Mouse (Mus musculus) limb, embryonic 12.5 days (tissue): ENCODE data around the gene Trim15. TPM values are rescaled to one million over a fixed set of nuclear protein-coding genes. Genes with fewer than 3 reads are reported as not detected.
"Not testable (repeated sequence)": the region's sequence is repeated elsewhere in the genome, so short reads cannot be mapped to it uniquely, and the experiment has no call there.

Source experiments
- ATAC-seq: fragments of 200-750 bp; cut with Nextera tagmentation; 2 replicates; pipeline ENCODE4 v1.8.0; 2017; ENCODE audit warnings: low read depth, moderate TSS enrichment; ENCODE audit not compliant: insufficient number of reproducible peaks, insufficient read depth, low FRiP score, low TSS enrichment
- H3K27ac ChIP-seq: fragments of 300-500 bp; sonication (generic); 2 replicates; pipeline ENCODE4 v1.5.1; 2016; ENCODE audit warnings: mild to moderate bottlenecking, moderate library complexity
- H3K27me3 ChIP-seq: fragments of 300-500 bp; sonication (generic); 2 replicates; pipeline ENCODE4 v1.6.1; 2016; ENCODE audit warnings: mild to moderate bottlenecking, moderate library complexity
- H3K36me3 ChIP-seq: fragments of 300-500 bp; sonication (generic); 2 replicates; pipeline ENCODE4 v1.6.1; 2016; ENCODE audit warnings: mild to moderate bottlenecking, moderate library complexity
- H3K4me1 ChIP-seq: fragments of 300-500 bp; sonication (generic); replicated peaks from 2 replicates; pipeline ENCODE4 v1.6.1; 2016
- H3K4me2 ChIP-seq: fragments of 300-500 bp; sonication (generic); 2 replicates; pipeline ENCODE4 v1.6.1; 2016; ENCODE audit warnings: mild to moderate bottlenecking, moderate library complexity
- H3K4me3 ChIP-seq: fragments of 300-500 bp; sonication (generic); replicated peaks from 2 replicates; pipeline ENCODE4 v1.5.1; 2016; ENCODE audit warnings: mild to moderate bottlenecking
- H3K9ac ChIP-seq: fragments of 300-500 bp; sonication (generic); replicated peaks from 2 replicates; pipeline ENCODE4 v1.6.1; 2016; ENCODE audit warnings: mild to moderate bottlenecking, moderate library complexity
- H3K9me3 ChIP-seq: fragments of 300-500 bp; sonication (generic); 2 replicates; pipeline ENCODE4 v1.6.1; 2016; ENCODE audit warnings: mild to moderate bottlenecking, moderate library complexity
- WGBS: fragments of 180-500 bp; shearing (Covaris S2); methylation state at CpG from one replicate; pipeline ENCODE4 v1.1.7; 2016; 5-methylcytosine and 5-hydroxymethylcytosine counted together
- polyA plus RNA-seq: library from polyadenylated mRNA; unstranded; fragments of >200 nt; fragmentation: Nextera tagmentation; extraction: Ambion mirVana; gene quantifications from 2 replicates; pipeline ENCODE4 v1.2.1, GENCODE M21; 2016

Trim15 gene
- polyA plus RNA-seq, 1 experiment from 2014 or later = 0.41 TPM

DNA sequence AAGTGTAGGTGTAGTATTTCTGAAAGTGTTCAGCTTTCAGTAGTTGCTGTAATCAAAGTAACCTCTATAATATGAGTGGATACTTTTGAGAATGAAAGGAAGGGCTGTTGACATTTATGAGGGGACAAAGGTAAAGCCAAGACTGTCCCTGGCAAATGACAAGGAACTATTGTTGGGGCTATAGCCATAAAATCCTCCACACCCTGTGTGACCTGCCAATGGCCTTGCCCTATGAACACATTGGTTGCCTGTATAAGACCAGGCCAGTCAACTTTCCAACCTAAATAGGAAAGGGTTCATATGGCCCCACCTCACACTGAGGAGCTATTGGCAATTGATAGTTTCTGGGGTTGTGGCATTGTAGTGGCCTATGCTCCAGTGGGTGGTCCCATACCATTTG, 30.1 kb upstream of the Trim15 start:
- no peak overlapping the region for H3K4me2 ChIP-seq
- H3K36me3 ChIP-seq = no peaks in the 10 kb centered on the region

DNA sequence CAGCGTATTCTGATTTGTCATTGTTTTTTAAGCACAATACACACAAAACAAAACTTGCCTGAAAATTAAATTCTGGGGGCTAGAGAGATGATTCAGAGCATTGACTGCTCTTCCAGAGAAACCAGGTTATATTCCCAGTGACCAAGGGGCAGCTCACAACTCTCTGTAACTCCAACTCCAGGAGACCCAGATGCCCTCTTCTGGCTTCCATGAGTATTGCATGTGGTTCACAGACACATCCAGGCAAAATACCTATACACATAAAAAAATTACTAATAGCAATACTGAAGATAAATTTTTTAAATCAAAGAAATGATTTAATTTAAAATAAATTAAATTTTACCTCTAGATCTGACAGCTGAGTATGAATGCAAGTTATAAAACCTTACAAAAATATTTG, 29.6 kb upstream of the Trim15 start:
- H3K4me2 ChIP-seq = no peak overlapping the region
- WGBS = 93% methylated on average over 1 of the region's 1 CpGs
- no peak overlapping the region for H3K27ac ChIP-seq
- no peak for ATAC-seq
- no peaks in the 10 kb centered on the region for H3K36me3 ChIP-seq
- H3K27me3 ChIP-seq = no peaks in the 10 kb centered on the region; the same call in 1 of the 2 replicates
- no peaks in the 10 kb centered on the region for H3K4me1 ChIP-seq
- H3K9ac ChIP-seq = no peak overlapping the region
- H3K4me3 ChIP-seq = no peak overlapping the region
- H3K9me3 ChIP-seq = no peaks in the 10 kb centered on the region

More for the DNA sequence above, 30.1 kb upstream of the Trim15 start:
- Histone ChIP-seq H3K9me3 (no peaks in the 10 kb centered on the region), H3K27ac (no peak overlapping the region), H3K4me3 (no peak overlapping the region), H3K9ac (no peak overlapping the region), H3K27me3 (no peaks in the 10 kb centered on the region), H3K4me1 (no peaks in the 10 kb centered on the region)
- ATAC-seq = no peak

DNA sequence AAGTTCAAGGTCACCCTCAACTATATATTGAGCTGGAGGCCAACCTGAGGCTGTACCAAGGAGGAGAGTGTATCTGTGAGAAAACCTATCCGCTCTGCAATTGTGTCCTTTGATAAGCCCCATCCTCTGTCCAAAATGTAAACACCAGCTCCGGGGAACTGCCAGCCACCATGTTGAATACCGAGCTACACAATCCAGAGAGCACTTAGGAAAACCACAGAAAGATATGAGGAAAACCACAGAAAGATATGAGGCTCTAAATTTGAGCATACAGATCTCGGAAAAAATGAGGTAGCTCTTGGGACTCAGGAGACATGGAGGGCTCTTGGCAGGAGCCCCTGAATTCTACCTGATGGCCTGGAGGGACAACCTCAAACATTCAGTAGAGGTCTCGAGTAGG, 26.4 kb upstream of the Trim15 start:
- Histone ChIP-seq H3K27ac (no peak overlapping the region), H3K9me3 (no peaks in the 10 kb centered on the region), H3K9ac (no peak overlapping the region), H3K27me3 (peaks cover 6% of the 10 kb centered on the region; the same call in 1 of the 2 replicates), H3K4me1 (no peaks in the 10 kb centered on the region), H3K4me3 (no peak overlapping the region), H3K36me3 (no peaks in the 10 kb centered on the region), H3K4me2 (no peak overlapping the region)
- 73% methylated on average over 5 of the region's 5 CpGs for WGBS
- no peak for ATAC-seq

DNA sequence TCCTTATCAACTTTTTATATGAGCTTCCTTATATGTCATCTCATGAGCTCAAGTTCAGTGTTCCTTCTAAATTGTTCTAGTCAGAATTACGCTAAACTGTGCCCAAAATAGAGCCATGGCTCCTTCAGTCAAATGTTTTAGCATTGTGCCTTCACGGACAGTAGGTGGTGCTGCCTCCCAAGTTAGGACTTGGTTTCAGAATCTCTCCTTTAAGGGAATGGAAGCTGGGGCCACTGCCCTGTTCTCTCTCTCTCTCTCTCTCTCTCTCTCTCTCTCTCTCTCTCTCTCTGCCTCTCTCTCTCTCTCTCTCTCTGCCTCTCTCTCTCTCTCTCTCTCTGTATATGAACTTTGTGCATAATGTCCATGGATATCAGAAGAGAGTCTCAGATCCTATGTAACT, 25.4 kb upstream of the Trim15 start:
- no peak overlapping the region for H3K27ac ChIP-seq
- WGBS = 13% methylated on average over 2 of the region's 2 CpGs
- ATAC-seq = no peak

GRCm38 (mm10) chr17:36891496-36891895, 24.5 kb upstream of the Trim15 start:
- H3K9me3 ChIP-seq, H3K4me3 ChIP-seq, H3K36me3 ChIP-seq, H3K27me3 ChIP-seq, ATAC-seq, H3K4me2 ChIP-seq, H3K9ac ChIP-seq, H3K4me1 ChIP-seq, H3K27ac ChIP-seq: not testable (repeated sequence)
- WGBS = 79% methylated on average over 1 of the region's 1 CpGs

More for the DNA sequence above, 25.4 kb upstream of the Trim15 start:
- no peaks in the 10 kb centered on the region for H3K9me3 ChIP-seq
- no peaks in the 10 kb centered on the region for H3K36me3 ChIP-seq
- no peak overlapping the region for H3K4me3 ChIP-seq
- H3K27me3 ChIP-seq = peaks cover 6% of the 10 kb centered on the region; the same call in 1 of the 2 replicates
- no peak overlapping the region for H3K4me2 ChIP-seq
- no peak overlapping the region for H3K9ac ChIP-seq
- H3K4me1 ChIP-seq = no peaks in the 10 kb centered on the region

DNA sequence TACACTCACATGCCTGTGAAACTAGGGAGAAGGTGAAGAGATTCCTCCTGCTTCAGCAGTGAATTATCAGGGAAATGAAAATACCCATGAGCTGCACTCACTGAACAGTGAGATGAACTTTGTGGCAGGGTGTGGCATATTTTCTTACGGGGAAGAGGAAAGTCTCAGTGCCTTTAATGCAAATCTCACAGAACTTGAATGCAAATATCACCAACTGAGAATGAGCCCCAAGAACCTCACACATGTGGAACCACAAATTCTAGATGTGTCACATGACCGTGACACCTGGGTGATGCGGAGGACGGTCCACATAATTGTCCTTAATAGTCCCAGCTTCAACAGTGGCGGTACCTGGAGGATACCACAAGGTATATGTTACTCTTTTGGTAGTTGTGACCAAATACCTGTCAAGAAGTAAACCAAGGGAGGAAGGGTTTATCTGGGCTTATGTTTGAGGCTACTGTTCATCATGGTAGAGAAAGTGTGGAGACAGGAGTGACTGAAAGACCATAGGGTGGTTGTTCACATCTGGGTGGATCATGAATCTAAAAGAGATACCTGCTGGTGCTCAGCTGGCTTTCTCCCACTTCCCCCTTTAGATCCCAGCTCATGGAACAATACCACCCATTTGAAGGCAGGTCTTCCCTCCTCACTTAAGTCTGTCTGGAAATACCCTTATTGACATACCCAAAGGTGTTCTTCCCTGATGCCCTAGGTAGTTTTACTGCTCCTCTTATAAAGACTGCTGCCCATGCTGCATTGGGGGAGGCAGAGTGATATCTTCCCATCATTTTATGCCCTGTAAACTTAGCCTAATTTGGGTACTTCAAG, 23.3 kb upstream of the Trim15 start, which contains the start of gene Trim40:
Trim40 (minus strand) TSS at position 51 of the 831 bp plus-strand sequence.
- H3K4me1 ChIP-seq = no peaks in the 10 kb centered on the region
- no peak within 1 kb of the TSS for H3K4me2 ChIP-seq
- H3K9me3 ChIP-seq = no peaks in the 10 kb centered on the region
- no peak within 1 kb of the TSS for H3K4me3 ChIP-seq
- H3K36me3 ChIP-seq = no peaks in the 10 kb centered on the region
- ATAC-seq = no peak
- H3K27me3 ChIP-seq = peaks cover 6% of the 10 kb centered on the region; the same call in 1 of the 2 replicates
- 84% methylated on average over 5 of the region's 5 CpGs for WGBS
- no peak within 1 kb of the TSS for H3K27ac ChIP-seq
- no peak within 1 kb of the TSS for H3K9ac ChIP-seq

- 91% methylated on average over 12 of the region's 12 CpGs for WGBS
- no peak overlapping the region for H3K9ac ChIP-seq
- H3K4me3 ChIP-seq = no peak overlapping the region
- no peaks in the 10 kb centered on the region for H3K9me3 ChIP-seq
- H3K4me2 ChIP-seq = no peak overlapping the region
- ATAC-seq = no peak
- no peaks in the 10 kb centered on the region for H3K36me3 ChIP-seq
- H3K27me3 ChIP-seq = 0 out of 2 replicates have a peak, but pooled peaks cover 6% of the 10 kb centered on the region
- no peak overlapping the region for H3K27ac ChIP-seq
- H3K4me1 ChIP-seq = no peaks in the 10 kb centered on the region
Observed at GRCm38 (mm10) chr17:36885132-36885790, 18.3 kb upstream of the Trim15 start.

DNA sequence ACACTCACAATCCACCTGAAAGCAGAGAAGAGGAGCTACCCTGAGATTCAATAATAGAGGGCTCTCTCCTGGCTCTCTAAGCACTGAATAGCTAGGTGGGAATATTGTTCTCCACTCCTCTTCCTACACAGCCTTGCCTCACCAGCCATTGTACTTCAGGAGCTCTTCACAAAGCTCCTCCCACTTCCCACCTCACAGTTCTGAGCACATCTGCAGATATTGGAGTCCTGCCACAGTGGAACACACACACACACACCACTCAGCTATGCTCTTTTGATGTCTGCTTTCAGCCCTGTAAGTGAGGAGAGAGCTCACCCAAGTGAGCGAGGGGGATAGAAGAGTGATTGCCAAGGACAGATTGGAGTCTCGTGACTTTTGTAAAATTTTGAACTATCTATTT, 16.3 kb upstream of the Trim15 start:
- no peak overlapping the region for H3K9ac ChIP-seq
- no peak overlapping the region for H3K27ac ChIP-seq
- H3K4me3 ChIP-seq = no peak overlapping the region
- no peaks in the 10 kb centered on the region for H3K9me3 ChIP-seq
- no peak for ATAC-seq
- H3K4me2 ChIP-seq = no peak overlapping the region
- no peaks in the 10 kb centered on the region for H3K36me3 ChIP-seq
- 85% methylated on average over 2 of the region's 2 CpGs for WGBS
- H3K27me3 ChIP-seq = no peaks in the 10 kb centered on the region
- no peaks in the 10 kb centered on the region for H3K4me1 ChIP-seq

DNA sequence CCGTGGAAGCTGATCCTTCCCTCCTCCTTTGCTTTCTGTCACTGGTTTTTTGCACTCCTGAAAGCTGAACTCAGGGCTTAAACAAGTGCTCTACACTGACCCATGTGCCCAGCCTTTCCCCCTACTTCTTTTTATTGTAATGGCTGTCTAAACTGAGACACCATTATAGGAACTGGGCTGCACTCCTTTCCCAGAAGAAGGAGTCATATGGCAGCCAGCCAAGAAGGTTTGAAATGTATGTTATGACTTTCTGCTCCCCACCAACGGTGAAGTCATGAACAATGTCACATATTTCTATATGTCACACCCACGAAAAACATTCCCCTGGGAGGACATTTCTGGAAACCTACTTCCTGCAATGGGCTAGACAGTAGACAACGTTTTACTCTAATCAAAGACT, 7.6 kb upstream of the Trim15 start:
- no peak overlapping the region for H3K4me2 ChIP-seq
- no peaks in the 10 kb centered on the region for H3K4me1 ChIP-seq
- ATAC-seq = no peak
- WGBS = 75% methylated on average over 4 of the region's 4 CpGs
- no peak overlapping the region for H3K4me3 ChIP-seq
- 0 out of 2 replicates have a peak, but pooled peaks cover 3% of the 10 kb centered on the region for H3K27me3 ChIP-seq
- no peaks in the 10 kb centered on the region for H3K36me3 ChIP-seq
- no peak overlapping the region for H3K27ac ChIP-seq
- H3K9ac ChIP-seq = no peak overlapping the region
- H3K9me3 ChIP-seq = no peaks in the 10 kb centered on the region

- 79% methylated on average over 25 of the region's 25 CpGs for WGBS
- no peak for ATAC-seq
- Histone ChIP-seq H3K4me2 (no peak overlapping the region), H3K9ac (no peak overlapping the region), H3K27me3 (peaks cover 31% of the 10 kb centered on the region), H3K4me1 (peaks cover 8% of the 10 kb centered on the region; the same call in 1 of the 2 replicates), H3K4me3 (no peak overlapping the region), H3K36me3 (no peaks in the 10 kb centered on the region), H3K27ac (no peak overlapping the region), H3K9me3 (no peaks in the 10 kb centered on the region)
Observed at GRCm38 (mm10) chr17:36869955-36870810, 3.2 kb upstream of the Trim15 start.
